Mouse (Mus musculus) liver, embryonic 11.5 days (tissue): ENCODE results near the gene Smoc1. TPM values are rescaled to one million over a fixed set of nuclear protein-coding genes. Genes with fewer than 3 reads are reported as not detected.

Experiments used
- ATAC-seq: fragments of 200-750 bp; cut with Nextera tagmentation; replicated peaks from 2 replicates; pipeline ENCODE4 v1.8.0; 2017; ENCODE audit warnings: moderate number of reproducible peaks, mild to moderate bottlenecking, moderate TSS enrichment, moderate library complexity; ENCODE audit not compliant: low FRiP score
- DNase-seq: peaks from one replicate; pipeline ENCODE4 v3.0.0-alpha.2; 2017; ENCODE audit warnings: low spot score
- H3K27ac ChIP-seq: fragments of 300-500 bp; sonication (generic); 2 replicates; pipeline ENCODE4 v1.5.1; 2014; ENCODE audit warnings: mild to moderate bottlenecking, low read depth, low read length, control low read depth
- H3K27me3 ChIP-seq: fragments of 300-500 bp; sonication (generic); replicated peaks from 2 replicates; pipeline ENCODE4 v1.6.1; 2014; ENCODE audit warnings: low read length, mixed read lengths; ENCODE audit not compliant: control insufficient read depth, insufficient read depth
- H3K36me3 ChIP-seq: fragments of 300-500 bp; sonication (generic); 2 replicates; pipeline ENCODE4 v1.6.1; 2014; ENCODE audit warnings: mild to moderate bottlenecking, low read length, moderate library complexity, mixed read lengths; ENCODE audit not compliant: control insufficient read depth, insufficient read depth
- H3K4me1 ChIP-seq: fragments of 300-500 bp; sonication (generic); replicated peaks from 2 replicates; pipeline ENCODE4 v1.6.1; 2014; ENCODE audit warnings: low read length, mixed read lengths; ENCODE audit not compliant: control insufficient read depth, insufficient read depth
- H3K4me2 ChIP-seq: fragments of 300-500 bp; sonication (generic); 2 replicates; pipeline ENCODE4 v1.6.1; 2014; ENCODE audit warnings: mild to moderate bottlenecking, control low read depth, moderate library complexity
- H3K4me3 ChIP-seq: fragments of 300-500 bp; sonication (generic); 2 replicates; pipeline ENCODE4 v1.5.1; 2014; ENCODE audit warnings: low read depth, low read length, control low read depth
- H3K9ac ChIP-seq: fragments of 300-500 bp; sonication (generic); 2 replicates; pipeline ENCODE4 v1.6.1; 2014; ENCODE audit warnings: low read depth, low read length, control low read depth
- H3K9me3 ChIP-seq: fragments of 300-500 bp; sonication (generic); 2 replicates; pipeline ENCODE4 v1.6.1; 2016; ENCODE audit warnings: low read length, inconsistent platforms, mixed read lengths; ENCODE audit not compliant: control insufficient read depth
- WGBS: fragments of 180-500 bp; shearing (Covaris S2); extraction: QIAGEN DNeasy Blood & Tissue Kit; methylation state at CpG from one replicate; pipeline ENCODE4 v1.1.7; 2014; 5-methylcytosine and 5-hydroxymethylcytosine counted together
- polyA plus RNA-seq: library from polyadenylated mRNA; unstranded; fragments of >200 nt; fragmentation: Nextera tagmentation; extraction: Ambion mirVana; gene quantifications from 2 replicates; pipeline ENCODE4 v1.2.1, GENCODE M21; 2014

Smoc1 gene
- polyA plus RNA-seq, 1 experiment from 2014 or later = 10.9 TPM

DNA sequence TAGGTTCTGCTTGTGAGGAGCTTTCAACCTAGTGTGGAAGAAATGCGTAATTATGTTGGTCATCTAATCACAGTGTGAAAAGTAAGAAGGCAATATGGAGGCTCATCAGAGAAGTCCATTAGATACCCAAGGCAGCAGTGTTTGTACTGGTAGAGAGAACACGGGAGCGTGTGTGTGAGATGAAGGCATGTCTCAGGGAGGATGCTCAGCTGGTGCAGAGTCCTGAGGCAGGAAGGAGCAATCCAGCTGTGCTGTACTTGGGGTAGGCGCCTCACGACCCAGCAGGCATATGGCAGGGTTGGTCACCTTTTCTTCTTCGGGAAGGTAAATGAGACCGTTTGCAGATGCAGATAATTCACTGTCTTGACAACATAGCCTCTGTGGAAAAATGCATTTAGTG, 70.7 kb downstream of the Smoc1 start:
- H3K9ac ChIP-seq = no peak overlapping the region
- no peaks in the 10 kb centered on the region for H3K9me3 ChIP-seq
- H3K36me3 ChIP-seq = no peaks in the 10 kb centered on the region
- H3K27ac ChIP-seq = no peak overlapping the region
- WGBS = 78% methylated on average over 7 of the region's 7 CpGs
- ATAC-seq = no peak
- DNase-seq = no peak
- no peak overlapping the region for H3K4me3 ChIP-seq
- no peaks in the 10 kb centered on the region for H3K4me1 ChIP-seq
- no peaks in the 10 kb centered on the region for H3K27me3 ChIP-seq
- H3K4me2 ChIP-seq = no peak overlapping the region

DNA sequence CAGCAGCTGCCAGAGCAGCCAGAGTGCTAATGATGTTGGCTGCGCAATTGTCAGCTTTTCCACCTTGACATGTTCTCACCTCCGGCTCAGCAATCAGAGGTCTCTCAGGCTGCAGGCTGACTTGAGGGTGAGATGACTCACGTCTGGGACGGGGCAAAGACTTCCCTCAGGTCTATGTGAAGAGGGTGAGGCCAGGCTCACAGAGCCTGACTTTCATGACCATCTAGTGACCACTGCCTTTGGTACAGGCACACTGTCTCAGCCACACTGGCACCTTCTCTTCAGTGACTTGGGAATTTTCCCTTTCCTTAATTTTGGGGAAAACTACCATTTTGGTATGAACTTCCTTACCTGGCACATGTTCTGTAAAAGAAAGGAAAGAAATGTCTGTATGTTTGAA, 71.1 kb downstream of the Smoc1 start:
- Histone ChIP-seq H3K4me2 (no peak overlapping the region), H3K9me3 (no peaks in the 10 kb centered on the region), H3K9ac (no peak overlapping the region), H3K4me3 (no peak overlapping the region), H3K27ac (no peak overlapping the region), H3K27me3 (no peaks in the 10 kb centered on the region), H3K36me3 (no peaks in the 10 kb centered on the region), H3K4me1 (no peaks in the 10 kb centered on the region)
- 56% methylated on average over 4 of the region's 4 CpGs for WGBS
- ATAC-seq (no peak), DNase-seq (peak; percentile 26)

DNA sequence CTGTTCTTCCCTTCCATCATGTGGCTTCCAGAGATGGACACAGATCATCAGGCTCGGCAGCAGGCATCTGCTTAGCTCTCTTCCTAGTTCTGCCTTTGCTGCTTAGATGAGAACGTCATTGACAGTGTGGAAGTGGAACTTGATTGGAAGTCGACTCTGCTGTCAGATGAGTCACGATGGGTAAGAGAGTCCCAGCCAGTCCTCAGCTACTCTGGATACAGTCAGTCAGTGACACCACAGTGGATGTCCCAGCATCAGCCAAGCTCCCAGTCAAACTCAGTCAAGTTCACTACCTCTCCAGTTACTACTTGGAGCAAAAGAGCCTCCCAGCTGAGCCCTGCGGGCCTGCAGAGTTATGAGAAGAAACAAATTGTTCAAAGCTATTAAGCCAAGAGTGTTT, 72.6 kb downstream of the Smoc1 start:
- Histone ChIP-seq H3K9me3 (no peaks in the 10 kb centered on the region), H3K4me3 (no peak overlapping the region), H3K4me1 (no peaks in the 10 kb centered on the region), H3K36me3 (no peaks in the 10 kb centered on the region), H3K27me3 (no peaks in the 10 kb centered on the region), H3K9ac (no peak overlapping the region), H3K27ac (no peak overlapping the region), H3K4me2 (no peak overlapping the region)
- ATAC-seq = no peak
- peak; percentile 10 for DNase-seq
- 65% methylated on average over 5 of the region's 5 CpGs for WGBS

DNA sequence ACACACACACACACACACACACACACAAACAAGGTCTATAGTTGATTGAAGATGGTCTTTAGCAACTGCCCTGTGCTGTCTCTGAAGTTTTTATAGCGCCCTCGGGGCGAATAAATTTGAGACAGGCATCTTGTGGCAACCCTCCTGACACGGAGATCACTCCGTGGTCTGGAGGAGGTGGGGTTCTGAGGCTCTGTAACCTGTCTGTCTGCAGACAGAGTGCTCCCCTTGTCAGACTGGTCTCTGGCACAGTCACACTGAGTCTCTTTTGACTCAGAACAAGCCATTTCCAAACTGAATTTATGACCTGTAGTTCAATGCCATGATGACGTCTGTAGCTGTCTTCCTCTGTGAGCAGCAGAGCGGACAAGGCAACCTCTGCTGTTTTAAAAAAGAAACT, 75.1 kb downstream of the Smoc1 start:
- Histone ChIP-seq H3K9me3 (no peaks in the 10 kb centered on the region), H3K27me3 (no peaks in the 10 kb centered on the region), H3K36me3 (no peaks in the 10 kb centered on the region), H3K4me1 (no peaks in the 10 kb centered on the region), H3K4me3 (no peak overlapping the region), H3K27ac (no peak overlapping the region), H3K4me2 (no peak overlapping the region), H3K9ac (no peak overlapping the region)
- 78% methylated on average over 7 of the region's 7 CpGs for WGBS
- DNase-seq = no peak
- no peak for ATAC-seq

DNA sequence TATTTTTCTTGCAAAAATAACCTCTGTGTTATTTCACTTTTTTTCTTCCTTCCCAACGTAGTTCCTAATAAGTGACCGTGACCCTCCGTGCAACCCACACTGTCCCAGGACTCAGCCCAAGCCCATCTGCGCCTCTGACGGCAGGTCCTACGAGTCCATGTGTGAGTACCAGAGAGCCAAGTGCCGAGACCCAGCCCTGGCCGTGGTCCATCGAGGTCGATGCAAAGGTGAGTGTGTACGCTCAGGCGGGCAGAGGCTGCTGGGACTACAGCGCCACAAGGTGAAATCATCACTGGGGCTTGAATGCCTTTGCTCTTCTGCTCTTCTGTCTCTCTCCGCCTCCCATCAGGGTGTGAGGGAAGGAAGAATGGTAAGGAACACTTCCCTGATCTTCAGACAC, 77.9 kb downstream of the Smoc1 start:
- no peaks in the 10 kb centered on the region for H3K36me3 ChIP-seq
- H3K4me2 ChIP-seq = no peak overlapping the region
- no peaks in the 10 kb centered on the region for H3K9me3 ChIP-seq
- ATAC-seq (no peak), DNase-seq (no peak)
- no peak overlapping the region for H3K4me3 ChIP-seq
- no peak overlapping the region for H3K27ac ChIP-seq
- H3K27me3 ChIP-seq = no peaks in the 10 kb centered on the region
- no peak overlapping the region for H3K9ac ChIP-seq
- peaks cover 7% of the 10 kb centered on the region for H3K4me1 ChIP-seq
- 82% methylated on average over 14 of the region's 14 CpGs for WGBS

DNA sequence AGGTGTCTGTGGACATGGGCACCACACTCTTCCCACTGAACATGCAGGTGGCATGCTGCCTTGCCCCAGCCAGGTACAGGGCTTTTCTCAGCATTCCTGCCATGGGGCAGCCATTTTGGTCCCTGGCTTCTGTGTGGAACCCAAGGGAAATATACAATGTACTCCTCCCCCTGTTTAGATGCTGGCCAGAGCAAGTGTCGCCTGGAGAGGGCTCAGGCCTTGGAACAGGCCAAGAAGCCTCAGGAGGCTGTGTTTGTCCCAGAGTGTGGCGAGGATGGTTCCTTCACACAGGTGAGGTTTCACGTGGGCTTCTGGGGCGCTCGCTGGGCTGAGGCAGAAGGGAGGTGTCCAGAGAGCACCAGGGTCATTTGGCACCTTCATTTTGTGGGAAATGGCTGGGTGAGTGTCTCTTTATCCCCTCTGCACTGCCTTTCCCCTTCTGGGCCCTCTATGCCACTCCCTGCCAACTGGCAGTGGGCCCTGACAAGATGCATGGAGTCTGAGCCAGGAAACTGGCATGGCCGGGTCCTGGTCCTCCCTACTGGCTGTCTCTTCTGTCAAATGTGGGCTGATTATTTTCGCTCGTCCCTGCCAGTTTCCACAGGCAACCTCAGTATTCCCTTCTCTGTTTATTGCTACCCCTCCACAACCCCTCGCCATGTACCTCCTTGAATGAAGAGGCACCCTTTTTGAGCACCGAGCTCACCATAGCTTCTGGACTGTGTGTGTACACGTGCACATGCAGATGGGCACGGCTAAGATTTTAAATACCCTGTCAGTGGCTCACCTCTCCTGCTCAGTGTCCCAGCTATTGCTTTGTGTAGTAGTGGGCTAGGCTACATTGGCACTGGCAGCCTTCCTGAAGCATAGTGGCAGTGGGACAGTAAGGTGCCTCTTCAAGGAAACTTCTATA, 79.4 kb downstream of the Smoc1 start:
- Histone ChIP-seq H3K27ac (no peak overlapping the region), H3K27me3 (no peaks in the 10 kb centered on the region), H3K9ac (no peak overlapping the region), H3K4me3 (no peak overlapping the region), H3K4me2 (no peak overlapping the region), H3K9me3 (no peaks in the 10 kb centered on the region), H3K4me1 (peaks cover 7% of the 10 kb centered on the region), H3K36me3 (no peaks in the 10 kb centered on the region)
- ATAC-seq (no peak), DNase-seq (no peak)
- WGBS = 83% methylated on average over 12 of the region's 12 CpGs

DNA sequence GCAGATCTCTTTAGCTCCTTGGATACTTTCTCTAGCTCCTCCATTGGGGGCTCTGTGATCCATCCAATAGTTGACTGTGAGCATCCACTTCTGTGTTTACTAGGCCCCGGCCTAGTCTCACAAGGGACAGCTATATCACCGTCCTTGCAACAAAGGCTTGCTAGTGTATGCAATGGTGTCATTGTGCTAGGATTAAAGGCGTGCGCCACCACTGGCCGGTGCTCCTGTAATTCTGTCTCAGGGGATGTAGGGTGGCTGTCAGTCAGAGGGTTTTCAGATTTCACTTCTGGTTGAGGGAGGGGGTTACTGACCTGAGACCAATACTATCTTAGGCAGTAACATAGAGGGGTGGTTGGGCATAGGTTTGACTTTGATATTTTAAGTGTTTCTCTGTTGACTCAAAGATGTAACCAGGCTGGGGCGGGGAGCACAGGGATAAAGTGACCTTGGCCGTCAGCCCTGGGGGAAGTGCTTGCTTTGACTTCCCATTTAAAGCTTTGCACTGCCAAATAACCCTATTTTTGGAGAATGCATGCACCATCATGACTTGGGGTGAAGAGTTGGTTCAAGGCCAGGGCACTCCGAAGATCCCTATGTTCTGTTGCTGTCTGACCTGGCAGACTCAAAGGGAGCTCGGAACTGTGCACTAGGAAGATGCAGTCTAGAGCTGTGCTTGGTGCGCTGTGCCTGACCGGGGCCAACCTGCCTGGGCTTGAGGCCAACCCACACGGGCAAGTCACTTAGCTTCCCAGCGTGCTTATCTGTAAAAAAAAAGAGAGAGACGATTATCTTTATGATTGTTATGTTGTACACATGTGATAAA, 80.9 kb downstream of the Smoc1 start:
- Histone ChIP-seq H3K4me3 (no peak overlapping the region), H3K9ac (no peak overlapping the region), H3K27ac (no peak overlapping the region), H3K4me1 (peaks cover 7% of the 10 kb centered on the region), H3K4me2 (no peak overlapping the region), H3K27me3 (no peaks in the 10 kb centered on the region), H3K36me3 (no peaks in the 10 kb centered on the region), H3K9me3 (no peaks in the 10 kb centered on the region)
- ATAC-seq (no peak), DNase-seq (no peak)
- 82% methylated on average over 14 of the region's 14 CpGs for WGBS

DNA sequence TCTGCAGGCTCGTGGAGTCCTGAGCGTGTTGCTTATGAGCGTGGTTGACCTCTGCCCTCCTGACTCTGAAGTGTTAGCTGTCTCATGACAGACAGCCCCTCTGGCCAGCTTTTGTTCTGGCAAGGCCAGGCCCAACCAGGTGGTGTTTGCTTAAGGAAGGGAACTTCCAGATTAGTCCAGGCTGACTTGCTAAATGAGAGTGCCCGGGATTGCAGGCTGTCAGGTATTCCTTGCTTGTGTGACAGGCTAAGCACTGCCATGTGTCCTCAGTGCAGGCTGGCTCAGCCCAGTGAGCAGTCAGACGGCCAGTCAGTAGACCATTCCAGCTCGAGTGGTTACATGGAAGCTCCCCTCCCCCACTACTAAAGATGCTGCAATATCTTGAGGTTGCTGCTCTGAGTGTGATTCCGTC, 82.0 kb downstream of the Smoc1 start:
- ATAC-seq = no peak; the same call in 1 of the 2 replicates
- no peaks in the 10 kb centered on the region for H3K27me3 ChIP-seq
- no peaks in the 10 kb centered on the region for H3K9me3 ChIP-seq
- no peak overlapping the region for H3K4me3 ChIP-seq
- peaks cover 7% of the 10 kb centered on the region for H3K4me1 ChIP-seq
- peak overlapping the region; percentile 25; the same call in 1 of the 2 replicates for H3K27ac ChIP-seq
- DNase-seq = no peak
- H3K36me3 ChIP-seq = no peaks in the 10 kb centered on the region
- 50% methylated on average over 7 of the region's 7 CpGs for WGBS
- no peak overlapping the region for H3K4me2 ChIP-seq
- no peak overlapping the region for H3K9ac ChIP-seq
